Mouse (Mus musculus): ENCODE data around the gene Uhrf1. TPM values are rescaled to one million over a fixed set of nuclear protein-coding genes. Genes with fewer than 3 reads are reported as not detected.

Uhrf1 gene
- total RNA-seq, 2 experiments from 2014 or later, result 5.9 to 6.3 TPM

Other genes with a start within 250 kb of the Uhrf1 start
- gene Ubxn6, start 228.3 kb upstream of the Uhrf1 start, total RNA-seq (2021), result 10 to 100 TPM; 68.5 to 70.6 TPM
- gene Hdgfl2, start 223.7 kb upstream of the Uhrf1 start, total RNA-seq (2021), result 100 to 1,000 TPM in 1 of 2 experiments, 10 to 100 TPM in 1; 99.8 to 115 TPM
- gene Plin4, start 193.5 kb upstream of the Uhrf1 start, total RNA-seq (2021), result under 1 TPM; 0.43 to 0.51 TPM
- 1 to 10 TPM; 1.0 to 1.7 TPM for gene Plin5, start 185.7 kb upstream of the Uhrf1 start, total RNA-seq (2021)
- not detected for gene Lrg1, start 181.3 kb upstream of the Uhrf1 start, total RNA-seq (2021)
- gene Sema6b, start 163.0 kb upstream of the Uhrf1 start, total RNA-seq (2021), result 100 to 1,000 TPM; 117 to 125 TPM
- 1 to 10 TPM; 7.0 to 7.2 TPM for gene Tnfaip8l1, start 140.8 kb upstream of the Uhrf1 start, total RNA-seq (2021)
- 10 to 100 TPM; 48.3 to 53.7 TPM for gene Mydgf, start 119.4 kb upstream of the Uhrf1 start, total RNA-seq (2021)
- 10 to 100 TPM; 44.5 to 45.6 TPM for gene Dpp9, start 84.4 kb upstream of the Uhrf1 start, total RNA-seq (2021)
- 10 to 100 TPM; 45.3 to 46.5 TPM for gene Fem1a, start 46.5 kb upstream of the Uhrf1 start, total RNA-seq (2021)
- gene Ticam1, start 26.5 kb upstream of the Uhrf1 start, total RNA-seq (2021), result 1 to 10 TPM; 5.2 to 5.9 TPM
- 1 to 10 TPM; 5.7 to 7.3 TPM for gene Plin3, start 10.4 kb upstream of the Uhrf1 start, total RNA-seq (2021)
- gene Arrdc5, start 3.0 kb upstream of the Uhrf1 start, total RNA-seq (2021), result not detected
- 10 to 100 TPM; 85.3 to 87.1 TPM for gene Kdm4b, start 22.7 kb downstream of the Uhrf1 start, total RNA-seq (2021)
- 100 to 1,000 TPM; 817 to 911 TPM for gene Ptprs, start 173.2 kb downstream of the Uhrf1 start, total RNA-seq (2021)
- gene Znrf4, start 209.1 kb downstream of the Uhrf1 start, total RNA-seq (2021), result not detected

Data from layer of hippocampus, postnatal 10 days (tissue).